Mouse (Mus musculus): ENCODE measurements around the gene Vmn2r113. TPM values are rescaled to one million over a fixed set of nuclear protein-coding genes. Genes with fewer than 3 reads are reported as not detected.
"Not testable (repeated sequence)": the region's sequence is repeated elsewhere in the genome, so short reads cannot be mapped to it uniquely, and the experiment has no call there.

Gene Vmn2r113
- not detected in 2 replicates for total RNA-seq (2021)
- long read RNA-seq, experiment 1, result 0 reads
- long read RNA-seq, experiment 2, result 0 reads

DNA sequence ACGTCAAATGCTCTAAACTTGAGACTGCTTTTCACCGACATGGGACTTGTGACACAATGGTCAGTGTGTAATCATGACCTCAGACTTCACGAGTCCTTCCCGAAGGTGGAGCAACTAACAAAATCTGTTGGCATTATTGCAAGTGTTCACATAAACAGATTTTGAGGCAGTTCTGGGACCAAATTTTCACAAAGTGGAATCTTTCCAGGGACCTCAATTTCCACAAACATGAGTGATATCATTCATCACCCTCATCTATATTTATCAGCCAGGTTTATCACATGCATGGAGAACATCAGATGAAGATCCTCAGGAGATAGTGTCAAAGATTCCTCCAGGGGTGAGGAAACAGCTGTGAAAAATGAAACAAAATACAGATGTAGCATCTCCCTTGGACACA, at the start of gene Vmn2r113:
TSS of gene Vmn2r113 (plus strand) at position 301 of the 400 bp plus-strand sequence.
- DNase-seq, result not testable (repeated sequence)

Other genes with a start within 250 kb of the Vmn2r113 start
- 10.8 and 14.6 TPM in 2 replicates for gene Zfp945, start 75.8 kb upstream of the Vmn2r113 start, total RNA-seq (2021)
- not detected in 2 replicates for gene Vmn2r-ps130, start 118.2 kb downstream of the Vmn2r113 start, total RNA-seq (2021)

Data from adrenal gland, postnatal 14 days (tissue).